Mouse (Mus musculus): ENCODE measurements around the gene Sars2. TPM values are rescaled to one million over a fixed set of nuclear protein-coding genes. Genes with fewer than 3 reads are reported as not detected.

Sars2 gene
- total and polyA plus RNA-seq, 3 experiments, result 10.5 to 24.9 (median 17.1) TPM

- peaks cover 37 to 81% of the 10 kb centered on the region in 2 experiments for H3K36me3 ChIP-seq (replicated peaks in 1 of 2; ENCODE audit: control insufficient read depth in 1 of 2, insufficient read depth in 1 of 2, low read length in 1 of 2)
Measured at GRCm38 (mm10) chr7:28749935-28750334, 8.1 kb downstream of the Sars2 start.

DNA sequence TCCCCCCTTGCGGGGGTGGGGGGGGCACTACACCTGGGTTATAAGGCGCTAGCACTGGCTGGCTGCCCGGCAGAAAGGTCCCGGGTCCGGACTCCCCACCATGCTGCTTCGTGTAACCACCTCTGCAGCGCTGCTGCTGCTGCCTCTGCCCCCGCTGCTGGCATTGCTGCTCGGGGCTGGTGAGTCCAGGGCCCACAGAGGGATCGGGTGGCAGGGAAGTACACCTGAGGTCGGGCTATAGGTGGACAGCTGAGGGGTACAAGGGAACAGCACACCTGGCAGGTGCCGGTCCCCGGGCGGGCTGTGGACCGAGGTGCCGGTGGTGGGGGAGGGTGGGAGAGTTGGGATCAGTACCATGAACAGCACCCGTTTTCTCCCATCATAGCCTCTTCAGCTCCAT, 14.3 kb downstream of the Sars2 start, which contains the start of gene Ccer2:
Gene Ccer2, plus strand, starts transcription at position 96 of the 400 bp plus-strand sequence.
- Histone ChIP-seq H3K9me3 (replicated peaks; ENCODE audit: low read length) (no peaks in the 10 kb centered on the region), H3K27me3 (replicated peaks) (no peaks in the 10 kb centered on the region), H3K9ac (ENCODE audit: insufficient read depth, low read depth) (no peak within 1 kb of the TSS), H3K36me3 (replicated peaks in 1 of 2; ENCODE audit: control insufficient read depth in 1 of 2, insufficient read depth in 1 of 2, low read length in 1 of 2) (peaks cover 52 to 77% of the 10 kb centered on the region in 2 experiments), H3K79me2 (replicated peaks; ENCODE audit: control insufficient read depth, extremely low read depth, insufficient read depth, poor library complexity, severe bottlenecking) (no peaks in the 10 kb centered on the region), H3K27ac (ENCODE audit: insufficient read depth, low read depth) (no peak within 1 kb of the TSS), H3K4me3 (replicated peaks in 1 of 3; ENCODE audit: low read depth in 2 of 3, low read length in 2 of 3, poor library complexity in 1 of 3) (no peak within 1 kb of the TSS), H3K4me1 (ENCODE audit: control insufficient read depth in 1 of 2, insufficient read depth in 2 of 2) (0 out of 4 replicates have a peak, but pooled peaks cover 0 to 2% of the 10 kb centered on the region in 2 experiments), H3K4me2 (ENCODE audit: insufficient read depth, low read depth, poor library complexity, severe bottlenecking) (no peak within 1 kb of the TSS)
- DNase-seq (ENCODE audit: extremely low read depth), result no peak
- TF ChIP-seq MEF2A (IDR thresholded peaks at IDR 0.05; ENCODE audit: borderline replicate concordance, low read depth, low read length), result no peak
- no peak for TF ChIP-seq NELFE (IDR thresholded peaks at IDR 0.05; ENCODE audit: low read depth, low read length)
- TF ChIP-seq CHD1 (IDR thresholded peaks at IDR 0.05; ENCODE audit: low read depth, low read length), result no peak
- TF ChIP-seq ZMIZ1 (IDR thresholded peaks at IDR 0.05; ENCODE audit: low read depth, low read length), result no peak
- dilution Hi-C loops (cut with MboI; ENCODE audit: extremely low pct_ligation_motif_present, extremely low pct_unique_long_range_greater_than_20kb, low sequenced_read_pairs), result no loop called here
- in situ Hi-C loops (cut with MboI; ENCODE audit: low pct_ligation_motif_present, low pct_unique_long_range_greater_than_20kb, low sequenced_read_pairs), result no loop called here

More at GRCm38 (mm10) chr7:28749935-28750334, 8.1 kb downstream of the Sars2 start:
- H3K27me3 ChIP-seq (replicated peaks), result no peaks in the 10 kb centered on the region
- no peak overlapping the region for H3K27ac ChIP-seq (ENCODE audit: insufficient read depth, low read depth)
- H3K4me1 ChIP-seq (ENCODE audit: control insufficient read depth in 1 of 2, insufficient read depth in 2 of 2), result no peaks in the 10 kb centered on the region
- no peaks in the 10 kb centered on the region for H3K9me3 ChIP-seq (replicated peaks; ENCODE audit: low read length)
- H3K4me3 ChIP-seq (replicated peaks in 1 of 3; ENCODE audit: low read depth in 2 of 3, low read length in 2 of 3, poor library complexity in 1 of 3), result no peak overlapping the region
- DNase-seq (ENCODE audit: extremely low read depth), result no peak
- in situ Hi-C loops (cut with MboI; ENCODE audit: low pct_ligation_motif_present, low pct_unique_long_range_greater_than_20kb, low sequenced_read_pairs), result no loop called here
- dilution Hi-C loops (cut with MboI; ENCODE audit: extremely low pct_ligation_motif_present, extremely low pct_unique_long_range_greater_than_20kb, low sequenced_read_pairs), result no loop called here
- no peak overlapping the region for H3K4me2 ChIP-seq (ENCODE audit: insufficient read depth, low read depth, poor library complexity, severe bottlenecking)
- no peak for TF ChIP-seq MXI1 (IDR thresholded peaks at IDR 0.05; ENCODE audit: low read depth, low read length)
- no peak for TF ChIP-seq IRF4 (IDR thresholded peaks at IDR 0.05; ENCODE audit: low read depth, low read length)
- H3K9ac ChIP-seq (ENCODE audit: insufficient read depth, low read depth), result no peak overlapping the region
- H3K79me2 ChIP-seq (replicated peaks; ENCODE audit: control insufficient read depth, extremely low read depth, insufficient read depth, poor library complexity, severe bottlenecking), result no peaks in the 10 kb centered on the region

- dilution Hi-C loops (cut with MboI; ENCODE audit: extremely low pct_ligation_motif_present, extremely low pct_unique_long_range_greater_than_20kb, low sequenced_read_pairs) (no loop called here), in situ Hi-C loops (cut with MboI; ENCODE audit: low pct_ligation_motif_present, low pct_unique_long_range_greater_than_20kb, low sequenced_read_pairs) (no loop called here)
- H3K27me3 ChIP-seq (replicated peaks), result no peaks in the 10 kb centered on the region
- H3K9me3 ChIP-seq (replicated peaks; ENCODE audit: low read length), result no peaks in the 10 kb centered on the region
- TF ChIP-seq TBP (conservative IDR thresholded peaks at IDR 0.05; ENCODE audit: low read depth, low read length), result no peak
- TF ChIP-seq CHD1 (IDR thresholded peaks at IDR 0.05; ENCODE audit: low read depth, low read length), result no peak
- no peak for DNase-seq (ENCODE audit: extremely low read depth)
- H3K79me2 ChIP-seq (replicated peaks; ENCODE audit: control insufficient read depth, extremely low read depth, insufficient read depth, poor library complexity, severe bottlenecking), result no peaks in the 10 kb centered on the region; the same call in 1 of the 2 replicates
- no peak overlapping the region for H3K4me2 ChIP-seq (ENCODE audit: insufficient read depth, low read depth, poor library complexity, severe bottlenecking)
- H3K4me3 ChIP-seq (replicated peaks in 1 of 3; ENCODE audit: low read depth in 2 of 3, low read length in 2 of 3, poor library complexity in 1 of 3), result no peak overlapping the region
- no peak overlapping the region for H3K9ac ChIP-seq (ENCODE audit: insufficient read depth, low read depth)
- peaks cover 0 to 2% of the 10 kb centered on the region in 2 experiments; a peak in 1 of 4 replicates for H3K4me1 ChIP-seq (ENCODE audit: control insufficient read depth in 1 of 2, insufficient read depth in 2 of 2)
- H3K27ac ChIP-seq (ENCODE audit: insufficient read depth, low read depth), result no peak overlapping the region
- H3K36me3 ChIP-seq (replicated peaks in 1 of 2; ENCODE audit: control insufficient read depth in 1 of 2, insufficient read depth in 1 of 2, low read length in 1 of 2), result peaks cover 64 to 82% of the 10 kb centered on the region in 2 experiments
Measured at GRCm38 (mm10) chr7:28758623-28759022, 16.8 kb downstream of the Sars2 start.

Measured in CH12.LX (cell line).